Mouse (Mus musculus): ENCODE results near the gene Plek.

GRCm38 (mm10) chr11:17000353-17001334 lies 51.5 kb downstream of the Plek start:
- TF ChIP-seq TAL1 (IDR thresholded peaks at IDR 0.05; ENCODE audit: low read length) (no peak), GATA1 (IDR thresholded peaks at IDR 0.05; ENCODE audit: low read length) (no peak)
